Mouse (Mus musculus) CH12.LX (cell line): ENCODE data around the gene Isca1. TPM values are rescaled to one million over a fixed set of nuclear protein-coding genes. Genes with fewer than 3 reads are reported as not detected.

Experiments
- DNase-seq: peaks from one replicate; pipeline ENCODE4 v3.0.0-alpha.2; 2013; ENCODE audit errors: extremely low read depth
- H3K27ac ChIP-seq: 2 replicates; pipeline ENCODE4 v1.5.1; 2012; ENCODE audit warnings: low read depth, mild to moderate bottlenecking, control low read depth, moderate library complexity; ENCODE audit not compliant: insufficient read depth
- H3K27me3 ChIP-seq: replicated peaks from 2 replicates; pipeline ENCODE3; 2012; ENCODE audit warnings: inconsistent platforms
- H3K36me3 ChIP-seq, 2 experiments: replicated peaks in 1 of 2; 2 replicates each; pipeline versions ENCODE3 to v1.6.1; 2012; ENCODE audit warnings: inconsistent platforms in 1 of 2, low read length in 1 of 2, mild to moderate bottlenecking in 1 of 2, mixed read lengths in 1 of 2, moderate library complexity in 1 of 2; ENCODE audit not compliant: control insufficient read depth in 1 of 2, insufficient read depth in 1 of 2
- H3K4me1 ChIP-seq, 2 experiments: 2 replicates each; pipeline ENCODE4 v1.6.1; 2012; ENCODE audit warnings: inconsistent platforms in 1 of 2, moderate library complexity in 1 of 2; ENCODE audit not compliant: insufficient read depth in 2 of 2, control insufficient read depth in 1 of 2
- H3K4me2 ChIP-seq: 2 replicates; pipeline ENCODE4 v1.6.1; 2012; ENCODE audit warnings: low read depth, mild to moderate bottlenecking, control low read depth; ENCODE audit not compliant: poor library complexity, insufficient read depth, severe bottlenecking
- H3K4me3 ChIP-seq, 3 experiments: fragments of 150-350 bp in 1 of 3; sonication (generic) in 1 of 3; replicated peaks in 1 of 3; 2 replicates each; pipeline versions ENCODE3 to v1.5.1; 2011 to 2012; ENCODE audit warnings: low read depth in 2 of 3, low read length in 2 of 3, mild to moderate bottlenecking in 2 of 3, moderate library complexity in 2 of 3, control low read depth in 1 of 3, improper control_type of control experiment in 1 of 3, inconsistent platforms in 1 of 3, mixed read lengths in 1 of 3; ENCODE audit not compliant: poor library complexity in 1 of 3
- H3K79me2 ChIP-seq: replicated peaks from 2 replicates; pipeline ENCODE4 v1.6.1; 2012; ENCODE audit warnings: mild to moderate bottlenecking, moderate library complexity; ENCODE audit not compliant: control insufficient read depth, poor library complexity, insufficient read depth, severe bottlenecking; ENCODE audit errors: extremely low read depth
- H3K9ac ChIP-seq: 2 replicates; pipeline ENCODE4 v1.6.1; 2012; ENCODE audit warnings: low read depth, mild to moderate bottlenecking, control low read depth, moderate library complexity; ENCODE audit not compliant: insufficient read depth
- H3K9me3 ChIP-seq: replicated peaks from 2 replicates; pipeline ENCODE3; 2012; ENCODE audit warnings: low read length, inconsistent platforms, mixed read lengths
- BHLHE40 ChIP-seq: IDR thresholded peaks from 2 replicates; pipeline ENCODE4 v1.6.1; 2011; ENCODE audit warnings: mild to moderate bottlenecking, low read depth, low read length, improper control_type of control experiment
- CHD1 ChIP-seq: IDR thresholded peaks from 2 replicates; pipeline ENCODE4 v1.6.1; 2012; ENCODE audit warnings: low read depth, low read length, improper control_type of control experiment, inconsistent platforms
- CHD2 ChIP-seq: IDR thresholded peaks from 2 replicates; pipeline ENCODE4 v1.6.1; 2011; ENCODE audit warnings: low read length, improper control_type of control experiment
- CTCF ChIP-seq, 2 experiments: IDR thresholded peaks in 1 of 2; conservative IDR thresholded peaks in 1 of 2; 2 replicates each; pipeline ENCODE4 v1.5.1; 2011 to 2012; ENCODE audit warnings: low read depth in 2 of 2, low read length in 2 of 2, improper control_type of control experiment in 1 of 2, inconsistent platforms in 1 of 2, mild to moderate bottlenecking in 1 of 2, moderate library complexity in 1 of 2
- E2F4 ChIP-seq: IDR thresholded peaks from 2 replicates; pipeline ENCODE4 v1.6.1; 2011; ENCODE audit warnings: low read depth, low read length, improper control_type of control experiment; ENCODE audit not compliant: insufficient replicate concordance
- ELF1 ChIP-seq: IDR thresholded peaks from 2 replicates; pipeline ENCODE4 v1.6.1; 2014; ENCODE audit warnings: low read depth, mild to moderate bottlenecking, inconsistent platforms, low read length, improper control_type of control experiment
- EP300 ChIP-seq: IDR thresholded peaks from 2 replicates; pipeline ENCODE4 v1.6.1; 2011; ENCODE audit warnings: low read length, improper control_type of control experiment
- ETS1 ChIP-seq: conservative IDR thresholded peaks from 2 replicates; pipeline ENCODE4 v1.6.1; 2012; ENCODE audit warnings: low read depth, mild to moderate bottlenecking, inconsistent platforms, low read length, improper control_type of control experiment, moderate library complexity
- GABPA ChIP-seq: IDR thresholded peaks from 2 replicates; pipeline ENCODE4 v1.6.1; 2012; ENCODE audit warnings: low read depth, low read length, improper control_type of control experiment, inconsistent platforms; ENCODE audit not compliant: insufficient replicate concordance
- HCFC1 ChIP-seq: IDR thresholded peaks from 2 replicates; pipeline ENCODE4 v1.6.1; 2012; ENCODE audit warnings: low read depth, mild to moderate bottlenecking, inconsistent platforms, low read length, improper control_type of control experiment
- IRF4 ChIP-seq: IDR thresholded peaks from 2 replicates; pipeline ENCODE4 v1.6.1; 2014; ENCODE audit warnings: low read depth, mild to moderate bottlenecking, inconsistent platforms, low read length, improper control_type of control experiment
- JUN ChIP-seq: IDR thresholded peaks from 2 replicates; pipeline ENCODE4 v1.6.1; 2011; ENCODE audit warnings: low read depth, mild to moderate bottlenecking, low read length, improper control_type of control experiment, moderate library complexity; ENCODE audit not compliant: insufficient read depth
- JUND ChIP-seq: conservative IDR thresholded peaks from 2 replicates; pipeline ENCODE4 v1.6.1; 2011; ENCODE audit warnings: low read depth, low read length, improper control_type of control experiment
- KAT2A ChIP-seq: IDR thresholded peaks from 2 replicates; pipeline ENCODE4 v1.6.1; 2012; ENCODE audit warnings: low read length, improper control_type of control experiment, inconsistent platforms; ENCODE audit not compliant: insufficient replicate concordance
- MAFK ChIP-seq: IDR thresholded peaks from 2 replicates; pipeline ENCODE4 v1.6.1; 2011; ENCODE audit warnings: low read length, improper control_type of control experiment; ENCODE audit not compliant: insufficient replicate concordance
- MAX ChIP-seq: IDR thresholded peaks from 2 replicates; pipeline ENCODE4 v1.6.1; 2011; ENCODE audit warnings: low read length, improper control_type of control experiment
- MAZ ChIP-seq: IDR thresholded peaks from 2 replicates; pipeline ENCODE4 v1.6.1; 2012; ENCODE audit warnings: low read depth, mild to moderate bottlenecking, inconsistent platforms, low read length, improper control_type of control experiment, moderate library complexity
- MXI1 ChIP-seq: IDR thresholded peaks from 2 replicates; pipeline ENCODE4 v1.6.1; 2011; ENCODE audit warnings: mild to moderate bottlenecking, low read depth, low read length, improper control_type of control experiment
- MYC ChIP-seq: IDR thresholded peaks from 2 replicates; pipeline ENCODE4 v1.6.1; 2011; ENCODE audit warnings: low read depth, mild to moderate bottlenecking, improper control_type of control experiment, low read length
- NELFE ChIP-seq: IDR thresholded peaks from 2 replicates; pipeline ENCODE4 v1.6.1; 2011; ENCODE audit warnings: low read depth, low read length, improper control_type of control experiment
- NRF1 ChIP-seq: IDR thresholded peaks from 2 replicates; pipeline ENCODE4 v1.6.1; 2014; ENCODE audit warnings: low read depth, mild to moderate bottlenecking, inconsistent platforms, low read length, improper control_type of control experiment, moderate library complexity
- PAX5 ChIP-seq: IDR thresholded peaks from 2 replicates; pipeline ENCODE4 v1.6.1; 2012; ENCODE audit warnings: low read length, inconsistent platforms, mixed read lengths
- POLR2A ChIP-seq: IDR thresholded peaks from 2 replicates; pipeline ENCODE4 v1.6.1; 2011; ENCODE audit warnings: low read depth, mild to moderate bottlenecking, improper control_type of control experiment, low read length
- POLR2AphosphoS2 ChIP-seq: IDR thresholded peaks from 2 replicates; pipeline ENCODE4 v1.6.1; 2011; ENCODE audit warnings: low read depth, low read length, improper control_type of control experiment
- RCOR1 ChIP-seq: conservative IDR thresholded peaks from 2 replicates; pipeline ENCODE4 v1.6.1; 2012; ENCODE audit warnings: low read depth, mild to moderate bottlenecking, inconsistent platforms, low read length, improper control_type of control experiment
- SIN3A ChIP-seq: IDR thresholded peaks from 2 replicates; pipeline ENCODE4 v1.6.1; 2012; ENCODE audit warnings: low read length, improper control_type of control experiment, inconsistent platforms
- SMC3 ChIP-seq: IDR thresholded peaks from 2 replicates; pipeline ENCODE4 v1.6.1; 2011; ENCODE audit warnings: low read depth, low read length, improper control_type of control experiment
- TBP ChIP-seq: conservative IDR thresholded peaks from 2 replicates; pipeline ENCODE4 v1.6.1; 2011; ENCODE audit warnings: low read depth, low read length, improper control_type of control experiment
- TCF12 ChIP-seq: IDR thresholded peaks from 2 replicates; pipeline ENCODE4 v1.6.1; 2014; ENCODE audit warnings: low read depth, mild to moderate bottlenecking, inconsistent platforms, low read length, improper control_type of control experiment
- UBTF ChIP-seq: IDR thresholded peaks from 2 replicates; pipeline ENCODE4 v1.6.1; 2012; ENCODE audit warnings: low read depth, mild to moderate bottlenecking, inconsistent platforms, low read length, improper control_type of control experiment, moderate library complexity
- USF1 ChIP-seq: IDR thresholded peaks from 2 replicates; pipeline ENCODE4 v1.6.1; 2014; ENCODE audit warnings: low read depth, mild to moderate bottlenecking, inconsistent platforms, low read length, improper control_type of control experiment
- USF2 ChIP-seq: conservative IDR thresholded peaks from 2 replicates; pipeline ENCODE4 v1.6.1; 2011; ENCODE audit warnings: low read depth, low read length, improper control_type of control experiment
- ZC3H11A ChIP-seq: IDR thresholded peaks from 2 replicates; pipeline ENCODE4 v1.6.1; 2012; ENCODE audit warnings: low read depth, mild to moderate bottlenecking, inconsistent platforms, low read length, improper control_type of control experiment
- ZKSCAN1 ChIP-seq: IDR thresholded peaks from 2 replicates; pipeline ENCODE4 v1.6.1; 2012; ENCODE audit warnings: low read depth, inconsistent platforms, low read length, improper control_type of control experiment, borderline replicate concordance
- ZMIZ1 ChIP-seq: IDR thresholded peaks from 2 replicates; pipeline ENCODE4 v1.6.1; 2012; ENCODE audit warnings: low read depth, mild to moderate bottlenecking, inconsistent platforms, low read length, improper control_type of control experiment
- ZNF384 ChIP-seq: IDR thresholded peaks from 2 replicates; pipeline ENCODE4 v1.6.1; 2012; ENCODE audit warnings: low read depth, low read length, improper control_type of control experiment, inconsistent platforms
- dilution Hi-C: fragments of 300-500 bp; cut with MboI; formaldehyde crosslinking; loops from 2 replicates; pipeline ENCODE4 v1.14.3; 2020; ENCODE audit warnings: low sequenced_read_pairs; ENCODE audit not compliant: extremely low pct_unique_long_range_greater_than_20kb, extremely low pct_ligation_motif_present
- in situ Hi-C: fragments of 300-500 bp; cut with MboI; formaldehyde crosslinking; loops from 3 replicates; pipeline ENCODE4 v1.14.3; 2019; ENCODE audit warnings: low sequenced_read_pairs, low pct_ligation_motif_present, low pct_unique_long_range_greater_than_20kb, mixed read lengths
- polyA plus RNA-seq: library from polyadenylated mRNA; unstranded; fragments of >175 nt; gene quantifications from 2 replicates; pipeline ENCODE4 v1.2.1, GENCODE M21; 2012; ENCODE audit warnings: low read depth; ENCODE audit not compliant: insufficient read length
- total RNA-seq, 2 experiments: library from RNA; depleted of rRNA; stranded (reverse); fragments of 300-350 nt in 1 of 2; fragments of >200 nt in 1 of 2; gene quantifications; 2 replicates each; pipeline ENCODE4 v1.2.3; 2012 to 2014

Isca1 gene
- total RNA-seq (2012; rRNA removed) = 15.8 and 19.6 TPM in 2 replicates
- 17.6 and 18.4 TPM in 2 replicates for total RNA-seq (2014; rRNA removed)
- polyA plus RNA-seq = 33.2 and 41.0 TPM in 2 replicates

GRCm38 (mm10) chr13:59769296-59770163 lies at the start of gene Isca1:
Isca1 (minus strand) TSS chr13:59769810.
- Histone ChIP-seq H3K4me1 (peaks cover 9 to 32% of the 10 kb centered on the region in 2 experiments; a peak in 3 of 4 replicates), H3K4me3 (peak within 1 kb of the TSS; percentile 93 to 99 (median 94)), H3K27me3 (no peaks in the 10 kb centered on the region), H3K4me2 (peak within 1 kb of the TSS; percentile 99), H3K9me3 (no peaks in the 10 kb centered on the region), H3K9ac (peak within 1 kb of the TSS; percentile 93), H3K27ac (peak within 1 kb of the TSS; percentile 91), H3K79me2 (peaks cover 27% of the 10 kb centered on the region), H3K36me3 (peaks cover 14 to 46% of the 10 kb centered on the region in 2 experiments)
- in situ Hi-C loops (no loop called here), dilution Hi-C loops (no loop called here)
- DNase-seq = peak; percentile 98
- peak; percentile 74 for TF ChIP-seq ZMIZ1
- no peak for TF ChIP-seq CTCF (conservative IDR thresholded peaks at IDR 0.05 in 1 of 2, IDR thresholded peaks at IDR 0.05 in 1 of 2; ENCODE audit: low read depth in 2 of 2, low read length in 2 of 2)
- TF ChIP-seq USF2 = no peak
- no peak for TF ChIP-seq ZC3H11A
- TF ChIP-seq CHD2 = peak; percentile 74; the same call in 1 of the 2 replicates
- peak; percentile 70; the same call in 1 of the 2 replicates for TF ChIP-seq KAT2A
- peak; percentile 57; the same call in 1 of the 2 replicates for TF ChIP-seq MAX
- TF ChIP-seq IRF4 = peak; percentile 57
- TF ChIP-seq MXI1 = peak; percentile 75
- TF ChIP-seq MAFK = no peak
- peak; percentile 75; the same call in 1 of the 2 replicates for TF ChIP-seq UBTF
- TF ChIP-seq BHLHE40 = peak; percentile 41; the same call in 1 of the 2 replicates
- no peak for TF ChIP-seq SMC3
- no peak; the same call in 1 of the 2 replicates for TF ChIP-seq RCOR1
- no peak for TF ChIP-seq ZNF384
- TF ChIP-seq USF1 = no peak
- TF ChIP-seq TCF12 = peak; percentile 95
- peak; percentile 80 for TF ChIP-seq NELFE
- peak; percentile 42; the same call in 1 of the 2 replicates for TF ChIP-seq EP300
- no peak for TF ChIP-seq PAX5
- TF ChIP-seq ELF1 = peak; percentile 98
- TF ChIP-seq TBP = 0 out of 2 replicates have a peak, but pooled peaks have one; percentile 27
- TF ChIP-seq ETS1 = peak; percentile 72
- no peak for TF ChIP-seq ZKSCAN1
- TF ChIP-seq JUN = no peak
- TF ChIP-seq MYC = peak; percentile 54; the same call in 1 of the 2 replicates
- TF ChIP-seq HCFC1 = peak; percentile 84
- no peak for TF ChIP-seq E2F4
- TF ChIP-seq GABPA = peak; percentile 29; the same call in 1 of the 2 replicates
- no peak; the same call in 1 of the 2 replicates for TF ChIP-seq MAZ
- no peak for TF ChIP-seq JUND
- TF ChIP-seq POLR2A = peak; percentile 72
- peak; percentile 81 for TF ChIP-seq SIN3A
- TF ChIP-seq POLR2AphosphoS2 = peak; percentile 61; the same call in 1 of the 2 replicates
- TF ChIP-seq NRF1 = peak; percentile 93
- no peak for TF ChIP-seq CHD1
